Mouse (Mus musculus): Measurements from ENCODE around the gene Adgrg7. TPM values are rescaled to one million over a fixed set of nuclear protein-coding genes. Genes with fewer than 3 reads are reported as not detected.

Adgrg7 gene
- polyA plus RNA-seq, 1 experiment from 2014 or later = not detected

DNA sequence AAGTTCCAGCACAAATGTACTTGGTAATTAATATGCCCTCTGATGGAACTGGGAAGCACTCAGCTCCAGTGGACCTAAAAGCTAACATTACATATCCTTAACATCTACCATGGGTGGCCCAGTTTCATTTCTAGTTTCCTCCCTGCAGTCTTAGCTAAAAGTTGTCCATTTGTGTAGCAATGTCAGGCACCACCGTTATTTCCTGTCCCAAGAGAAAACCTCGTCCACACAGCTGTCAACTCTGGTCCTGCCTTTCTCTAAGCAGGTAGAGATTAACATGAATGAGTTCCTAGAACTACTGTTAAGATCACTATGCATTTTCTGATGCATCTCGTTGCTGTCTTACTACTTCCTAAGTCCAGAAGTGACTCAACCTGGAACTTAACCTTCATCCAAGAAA lies 80.0 kb downstream of the Adgrg7 start:
- POLR2A ChIA-PET = no interaction called here
- no peak for TF ChIP-seq CTCF (IDR thresholded peaks at IDR 0.05)
- in situ Hi-C loops (cut with MboI; ENCODE audit: low pct_unique_long_range_greater_than_20kb) = loop anchor here (25.0 kb wide), 1 partner anchor 778 kb away; the partner anchor contains the start of gene Cep97

DNA sequence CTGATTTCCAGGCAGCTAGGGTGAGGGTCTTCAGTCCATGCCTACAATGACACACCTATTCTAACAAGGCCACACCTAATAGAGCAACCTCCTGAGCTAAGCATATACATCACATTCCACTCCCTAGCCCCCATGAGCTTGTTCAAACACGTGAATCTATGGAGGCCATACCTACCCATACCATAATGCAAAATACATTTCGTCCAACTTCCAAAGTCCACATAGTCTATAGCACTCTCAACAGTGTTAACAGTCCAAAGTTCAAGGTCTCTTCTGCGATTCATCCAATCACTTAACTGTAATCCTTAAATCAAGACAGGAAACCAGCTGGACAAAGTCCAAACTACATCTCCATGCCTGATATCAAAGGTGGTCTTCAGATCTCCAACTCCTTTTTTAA lies 85.6 kb downstream of the Adgrg7 start:
- DNase-seq (ENCODE audit: low read depth, low spot score) (no peak), ATAC-seq (no peak)
- H3K27me3 ChIP-seq = no peaks in the 10 kb centered on the region
- POLR2A ChIA-PET = no interaction called here
- in situ Hi-C loops (cut with MboI; ENCODE audit: low pct_unique_long_range_greater_than_20kb) = loop anchor here (25.0 kb wide), 1 partner anchor 773 kb away; the partner anchor contains the start of gene Cep97
- CTCF ChIA-PET = no interaction called here
- TF ChIP-seq CTCF (IDR thresholded peaks at IDR 0.05) = no peak

More for the DNA sequence above, 80.0 kb downstream of the Adgrg7 start:
- no peak for ATAC-seq
- H3K27me3 ChIP-seq = no peaks in the 10 kb centered on the region
- no peak for DNase-seq (ENCODE audit: low read depth, low spot score)
- CTCF ChIA-PET = interaction anchor here (1.8 kb wide), 1 partner anchor 14 kb away, joined by 4 read pairs; no protein-coding TSS in a partner anchor

- in situ Hi-C loops (cut with MboI; ENCODE audit: low pct_unique_long_range_greater_than_20kb) = loop anchor here (25.0 kb wide), 1 partner anchor 768 kb away; the partner anchor contains the start of gene Cep97
- peak; percentile 37 for TF ChIP-seq CTCF (IDR thresholded peaks at IDR 0.05)
- POLR2A ChIA-PET = no interaction called here
- CTCF ChIA-PET = interaction anchor here (1.1 kb wide), 1 partner anchor 9 kb away, joined by 3 read pairs; no protein-coding TSS in a partner anchor
- no peak for ATAC-seq
- H3K27me3 ChIP-seq = no peaks in the 10 kb centered on the region
- DNase-seq (ENCODE audit: low read depth, low spot score) = no peak
Observed at GRCm38 (mm10) chr16:56705731-56706130, 89.9 kb downstream of the Adgrg7 start.

- ATAC-seq (no peak), DNase-seq (ENCODE audit: low read depth, low spot score) (no peak)
- in situ Hi-C loops (cut with MboI; ENCODE audit: low pct_unique_long_range_greater_than_20kb) = loop anchor here (25.0 kb wide), 1 partner anchor 764 kb away; the partner anchor contains the start of gene Cep97
- TF ChIP-seq CTCF (IDR thresholded peaks at IDR 0.05) = no peak
- no peaks in the 10 kb centered on the region for H3K27me3 ChIP-seq
- POLR2A ChIA-PET = interaction anchor here (0.7 kb wide), 1 partner anchor 618 kb away, joined by 3 read pairs; no protein-coding TSS in a partner anchor
- CTCF ChIA-PET = interaction anchor here (1.4 kb wide), 1 partner anchor 15 kb away, joined by 4 read pairs; no protein-coding TSS in a partner anchor
Observed at GRCm38 (mm10) chr16:56700898-56701297, 94.8 kb downstream of the Adgrg7 start.

DNA sequence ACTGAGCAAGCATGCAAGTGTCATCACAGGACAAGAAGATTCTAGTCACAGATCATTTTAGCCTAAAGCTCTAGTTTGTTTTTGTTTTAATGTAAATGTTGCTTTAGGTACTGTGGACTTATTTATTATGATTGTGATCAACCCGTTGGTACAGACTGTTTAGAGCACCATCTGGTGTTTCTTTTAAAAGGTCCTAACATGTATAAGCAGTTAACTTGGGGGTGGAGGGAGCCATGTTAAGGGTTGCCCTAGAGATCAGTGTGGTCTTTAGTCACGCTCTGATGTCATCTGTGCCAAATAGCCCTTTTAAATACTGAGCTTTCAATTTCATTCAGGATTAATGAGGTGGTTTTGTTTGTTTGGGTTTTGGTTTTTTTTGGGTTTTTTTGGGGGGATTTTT lies 99.2 kb downstream of the Adgrg7 start:
- in situ Hi-C loops (cut with MboI; ENCODE audit: low pct_unique_long_range_greater_than_20kb) = no loop called here
- CTCF ChIA-PET = interaction anchor here (0.9 kb wide), 1 partner anchor 12 kb away, joined by 4 read pairs; no protein-coding TSS in a partner anchor
- no peak for TF ChIP-seq CTCF (IDR thresholded peaks at IDR 0.05)
- POLR2A ChIA-PET = no interaction called here
- ATAC-seq = no peak
- no peaks in the 10 kb centered on the region for H3K27me3 ChIP-seq
- no peak for DNase-seq (ENCODE audit: low read depth, low spot score)

DNA sequence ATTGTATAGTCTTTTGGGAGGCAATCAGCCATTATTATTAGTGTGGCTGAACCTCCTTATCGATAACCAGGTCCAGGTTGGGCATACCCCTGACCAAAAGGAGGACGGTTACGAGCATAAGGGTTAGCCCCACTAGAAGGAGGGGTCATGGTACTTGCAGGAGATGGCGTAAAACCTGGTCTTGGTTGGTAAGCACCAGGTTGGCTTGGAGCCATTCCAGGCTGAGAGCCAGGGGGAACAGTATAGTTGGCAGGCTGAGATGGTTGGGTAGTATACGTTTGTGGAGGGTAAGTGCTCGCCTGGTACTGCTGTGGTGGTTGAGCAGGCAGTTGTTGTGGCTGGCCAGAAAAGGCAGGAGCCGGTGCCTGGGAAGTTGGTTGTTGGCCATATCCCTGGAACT lies 104.9 kb downstream of the Adgrg7 start:
- POLR2A ChIA-PET = interaction anchor here (1.2 kb wide), 1 partner anchor 26 kb away, joined by 4 read pairs; no protein-coding TSS in a partner anchor
- TF ChIP-seq CTCF (IDR thresholded peaks at IDR 0.05) = no peak
- in situ Hi-C loops (cut with MboI; ENCODE audit: low pct_unique_long_range_greater_than_20kb) = no loop called here
- H3K27me3 ChIP-seq = no peaks in the 10 kb centered on the region
- no peak for DNase-seq (ENCODE audit: low read depth, low spot score)
- CTCF ChIA-PET = interaction anchor here (0.6 kb wide), 1 partner anchor 527 kb away, joined by 3 read pairs; no protein-coding TSS in a partner anchor
- ATAC-seq = no peak

GRCm38 (mm10) chr16:56686747-56687146 lies 108.9 kb downstream of the Adgrg7 start:
- POLR2A ChIA-PET = no interaction called here
- TF ChIP-seq CTCF (IDR thresholded peaks at IDR 0.05) = no peak

DNA sequence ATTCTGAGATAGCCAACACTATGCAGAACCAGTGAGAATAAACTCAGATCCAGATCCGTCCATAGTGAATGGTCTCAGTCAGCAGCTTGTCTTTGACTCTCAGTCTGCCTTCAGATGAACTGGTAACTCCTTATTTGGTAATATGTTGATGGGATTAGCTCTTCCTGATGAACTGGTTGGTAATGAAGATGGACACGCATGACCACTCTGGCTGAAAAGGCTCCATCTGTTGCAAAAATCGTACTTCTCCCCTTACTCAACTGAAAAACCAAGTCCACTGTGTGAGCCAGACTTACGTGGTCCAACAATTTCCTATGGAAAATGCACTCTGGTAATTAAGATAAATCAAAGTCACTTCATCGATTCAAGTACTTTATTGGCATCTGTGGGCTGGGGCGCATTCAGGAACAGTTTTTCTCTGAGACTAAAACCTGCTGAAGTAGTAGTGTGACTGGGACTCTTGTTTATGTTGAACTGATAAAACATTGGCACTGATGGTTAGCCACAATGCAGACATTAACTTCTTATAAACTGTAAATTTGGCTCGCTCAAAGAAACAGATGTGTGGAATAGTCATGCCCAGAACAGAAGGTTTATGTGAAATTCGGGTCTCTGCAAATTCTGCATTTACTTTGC lies 114.5 kb downstream of the Adgrg7 start:
- in situ Hi-C loops (cut with MboI; ENCODE audit: low pct_unique_long_range_greater_than_20kb) = no loop called here
- CTCF ChIA-PET = no interaction called here
- ATAC-seq (no peak), DNase-seq (ENCODE audit: low read depth, low spot score) (no peak)
- H3K27me3 ChIP-seq = no peaks in the 10 kb centered on the region
- POLR2A ChIA-PET = no interaction called here
- no peak for TF ChIP-seq CTCF (IDR thresholded peaks at IDR 0.05)

More at GRCm38 (mm10) chr16:56686747-56687146, 108.9 kb downstream of the Adgrg7 start:
- in situ Hi-C loops (cut with MboI; ENCODE audit: low pct_unique_long_range_greater_than_20kb) = no loop called here
- CTCF ChIA-PET = no interaction called here
- no peak for DNase-seq (ENCODE audit: low read depth, low spot score)
- H3K27me3 ChIP-seq = no peaks in the 10 kb centered on the region
- ATAC-seq = no peak

GRCm38 (mm10) chr16:56677146-56677545 lies 118.5 kb downstream of the Adgrg7 start:
- H3K27me3 ChIP-seq = no peaks in the 10 kb centered on the region
- TF ChIP-seq CTCF (IDR thresholded peaks at IDR 0.05) = peak; percentile 67
- ChIA-PET CTCF (interaction anchor here (1.1 to 2.0 kb wide), 6 partner anchors 8 to 501 kb away, joined by 3 to 9 read pairs (median 6); no protein-coding TSS in a partner anchor), POLR2A (interaction anchor here (0.6 to 1.1 kb wide), 2 partner anchors 11 to 872 kb away, joined by 3 to 4 read pairs; no protein-coding TSS in a partner anchor)
- DNase-seq (ENCODE audit: low read depth, low spot score) (no peak), ATAC-seq (peak; percentile 62)
- in situ Hi-C loops (cut with MboI; ENCODE audit: low pct_unique_long_range_greater_than_20kb) = loop anchor here (5.0 to 10.0 kb wide), 3 partner anchors 172 to 495 kb away; no protein-coding TSS in a partner anchor

Other genes starting within 250 kb of the Adgrg7 start
- 104 TPM for gene Tfg, start 78.4 kb downstream of the Adgrg7 start, polyA plus RNA-seq (2021)
- not detected for gene Tmem45a, start 90.3 kb upstream of the Adgrg7 start, polyA plus RNA-seq (2021)
- not detected for gene Lnp1, start 132.2 kb upstream of the Adgrg7 start, polyA plus RNA-seq (2021)

All from Patski (cell line).